Mouse (Mus musculus): ENCODE results near the gene B3galt4.

GRCm38 (mm10) chr17:33917656-33918292 is 33.5 kb downstream of the B3galt4 start:
- no peak for TF ChIP-seq POLR2AphosphoS5 (IDR thresholded peaks at IDR 0.05; ENCODE audit: insufficient replicate concordance, low read depth, low read length)
- no peak for TF ChIP-seq CTCF (IDR thresholded peaks at IDR 0.05; ENCODE audit: low read depth, low read length)
- TF ChIP-seq GATA2 (IDR thresholded peaks at IDR 0.05; ENCODE audit: borderline replicate concordance, low read depth, low read length): no peak
- no peak for TF ChIP-seq GATA1 (IDR thresholded peaks at IDR 0.05; ENCODE audit: borderline replicate concordance, low read length)
- TF ChIP-seq TAL1 (conservative IDR thresholded peaks at IDR 0.05; ENCODE audit: low read depth, low read length): no peak

All from G1E (cell line).